Comparison of ENCODE assay signal across 2 mouse cellular contexts in genomic region chr1:53750697-53751096, GRCm38 (mm10). TPM values are rescaled to one million over a fixed set of nuclear protein-coding genes. Genes with fewer than 3 reads are reported as not detected.
"Had no signal": no experiment of that assay in that cellular context is flagged by ENCODE, and none has a peak within 500 bp of the region (broad histone marks: within the 10 kb centered on the region; RNA-seq: fewer than 3 reads in every experiment).

No protein-coding gene starts in this region.

RNA-seq across cellular contexts. Expression of gene Dnah7a, which starts 44.1 kb away (rescaled TPM):
- total RNA-seq: heart, postnatal 25 days; hematopoietic stem cell, adult 5-6 weeks had no signal
